Mouse (Mus musculus) skeletal muscle tissue, adult 2 months (tissue): ENCODE results near the gene Dhx57.
"Not testable (repeated sequence)": the region's sequence is repeated elsewhere in the genome, so short reads cannot be mapped to it uniquely, and the experiment has no call there.

Experiments
- DNase-seq: peaks from one replicate; pipeline ENCODE4 v3.0.0-alpha.2; 2012; ENCODE audit warnings: low read depth, low spot score

Gene Dhx57

DNA sequence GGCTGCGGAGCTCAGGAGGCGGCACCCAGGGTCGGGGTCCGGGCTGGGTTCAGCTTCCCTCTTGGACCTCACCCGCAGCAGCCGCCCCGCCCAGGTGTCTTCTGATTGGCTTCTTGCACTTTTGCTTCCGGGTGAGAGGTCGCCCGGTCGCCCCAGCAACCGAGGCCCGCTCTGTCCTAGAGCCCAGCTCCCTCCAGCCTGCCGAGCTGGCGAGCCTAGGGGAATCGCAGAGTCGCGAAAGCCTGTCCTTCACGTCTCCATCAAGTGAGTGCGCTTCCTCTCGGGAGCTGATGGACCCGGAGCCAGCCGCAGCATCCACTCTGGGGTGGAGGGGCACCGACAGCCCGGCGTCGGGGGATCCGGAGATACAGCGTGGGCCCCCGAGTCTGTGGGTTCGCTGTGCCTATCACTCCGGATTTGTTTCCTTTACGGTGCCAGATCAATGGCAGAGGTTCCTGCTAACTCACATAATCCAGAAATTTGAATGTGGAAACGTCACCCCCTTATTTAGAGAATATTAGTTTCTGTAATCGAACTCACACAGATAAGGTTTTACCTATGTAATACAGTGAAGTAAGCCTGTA, at the start of gene Dhx57, which contains the start of gene Morn2:
Gene Dhx57, minus strand, starts transcription at position 403 of the 584 bp plus-strand sequence.
Gene Morn2, plus strand, starts transcription at position 130 of the 584 bp plus-strand sequence.
- DNase-seq = peak; percentile 94

DNA sequence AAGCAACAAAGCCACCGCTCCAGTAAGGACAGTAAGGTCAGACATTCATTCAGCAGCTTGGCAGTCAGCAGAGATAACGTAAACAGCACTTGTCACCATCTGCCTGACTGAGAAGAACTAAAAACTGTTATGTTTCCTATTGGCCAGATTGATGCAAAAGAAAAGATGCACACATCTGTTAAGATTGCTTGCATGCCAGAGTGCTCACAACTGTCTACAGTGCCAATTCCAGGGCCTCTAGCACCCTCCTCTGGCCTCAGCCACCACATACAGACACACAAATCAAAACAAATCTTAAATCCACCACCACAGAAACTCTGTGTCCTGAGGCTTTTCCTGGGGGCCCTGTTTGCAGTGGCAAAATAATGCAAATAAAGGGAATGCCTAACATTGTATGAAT, 42.1 kb upstream of the Dhx57 start:
- DNase-seq = no peak

DNA sequence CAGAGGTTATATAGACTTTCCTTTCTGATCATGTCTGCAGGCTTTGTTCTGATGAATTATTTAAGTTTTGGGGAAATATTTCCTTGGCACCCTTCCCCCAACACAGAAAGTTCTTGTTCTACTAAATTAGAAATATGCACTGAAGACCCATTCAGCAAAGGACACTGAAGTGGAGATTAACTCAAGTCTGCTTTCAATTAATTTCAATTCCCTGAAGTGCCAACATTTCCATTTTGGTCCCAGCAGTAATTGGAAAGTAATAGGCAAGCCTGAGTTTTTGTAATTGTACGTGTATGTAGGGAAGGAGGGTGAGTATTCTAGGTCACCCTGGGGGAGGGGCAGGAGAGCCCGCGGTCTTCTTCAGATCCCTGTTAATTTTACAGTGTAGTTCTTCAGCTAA, 36.2 kb upstream of the Dhx57 start:
- DNase-seq = no peak

DNA sequence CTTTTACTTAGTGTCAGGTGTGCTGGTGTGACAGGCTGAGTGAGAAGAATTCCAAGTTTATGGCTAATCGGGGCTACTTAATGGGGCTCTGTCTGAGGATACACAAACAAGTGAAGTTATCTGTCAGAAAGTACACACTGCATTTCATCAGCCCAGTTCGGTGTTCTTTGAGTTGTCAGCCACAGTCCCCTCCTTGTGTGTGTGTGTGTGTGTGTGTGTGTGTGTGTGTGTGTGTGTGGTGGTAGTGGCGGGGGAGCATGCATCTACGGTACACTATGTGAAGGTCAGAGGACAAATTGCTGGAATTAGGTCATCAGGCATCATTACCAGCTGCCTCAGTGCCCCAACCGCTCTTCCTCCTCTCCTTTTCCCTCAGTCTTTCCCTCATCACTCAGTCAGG, 35.2 kb upstream of the Dhx57 start:
- no peak for DNase-seq

DNA sequence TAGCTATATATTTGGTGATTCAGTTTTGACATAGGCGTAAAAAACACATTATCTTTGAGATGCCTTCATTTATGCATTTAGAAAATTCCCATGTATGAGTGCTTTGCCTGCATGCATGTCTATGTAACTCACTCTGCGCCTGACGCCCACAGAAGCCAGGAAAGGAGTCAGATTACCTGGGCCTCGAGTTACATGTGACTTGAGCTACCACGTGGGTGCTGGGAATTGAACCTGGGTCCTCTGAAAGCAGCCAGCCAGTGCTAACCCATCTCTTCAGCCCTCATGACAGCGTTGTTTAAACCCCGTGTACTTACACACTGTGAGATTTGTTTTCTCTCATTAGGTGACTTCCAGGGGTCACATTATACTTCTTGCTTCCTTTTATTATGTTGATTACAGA, 34.2 kb upstream of the Dhx57 start:
- no peak for DNase-seq

DNA sequence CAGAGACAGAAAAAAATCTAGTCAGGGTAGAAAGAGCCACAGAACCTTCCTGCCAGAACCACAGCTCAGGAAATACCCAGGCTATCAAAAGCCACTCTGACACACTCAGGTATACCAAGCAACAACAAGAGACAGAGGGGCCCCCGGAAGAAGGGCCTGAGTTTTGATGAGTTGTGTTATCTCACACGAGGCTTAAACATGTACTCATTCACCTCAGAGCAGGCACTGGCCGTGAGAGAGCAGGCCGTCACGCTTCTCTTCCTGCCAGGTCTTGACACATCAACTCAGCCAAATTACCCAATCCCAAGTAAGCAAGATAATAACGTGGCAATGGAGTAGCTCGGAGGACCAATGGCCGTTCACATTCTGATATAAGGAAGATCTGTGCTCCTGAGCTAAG, 33.4 kb upstream of the Dhx57 start:
- no peak for DNase-seq

DNA sequence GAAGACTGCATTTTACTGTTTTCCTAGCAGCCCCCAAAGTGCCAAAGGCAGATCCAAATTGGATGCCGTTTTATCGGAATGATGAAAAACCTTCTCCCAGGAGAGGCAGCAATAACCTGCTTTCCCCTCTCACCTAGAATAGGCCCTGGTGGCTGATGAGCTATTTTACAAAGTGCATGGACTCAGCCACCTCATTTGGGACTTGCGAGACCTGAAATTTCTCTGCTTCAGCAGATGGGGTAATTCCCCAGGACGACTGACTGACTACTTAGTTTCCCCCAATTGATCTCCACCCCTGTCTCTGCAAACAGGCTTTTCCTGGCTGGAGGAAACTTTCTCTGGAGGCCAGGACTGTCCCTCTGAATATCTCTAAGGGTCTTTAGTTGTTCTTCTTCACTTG, 32.7 kb upstream of the Dhx57 start:
- DNase-seq = no peak

DNA sequence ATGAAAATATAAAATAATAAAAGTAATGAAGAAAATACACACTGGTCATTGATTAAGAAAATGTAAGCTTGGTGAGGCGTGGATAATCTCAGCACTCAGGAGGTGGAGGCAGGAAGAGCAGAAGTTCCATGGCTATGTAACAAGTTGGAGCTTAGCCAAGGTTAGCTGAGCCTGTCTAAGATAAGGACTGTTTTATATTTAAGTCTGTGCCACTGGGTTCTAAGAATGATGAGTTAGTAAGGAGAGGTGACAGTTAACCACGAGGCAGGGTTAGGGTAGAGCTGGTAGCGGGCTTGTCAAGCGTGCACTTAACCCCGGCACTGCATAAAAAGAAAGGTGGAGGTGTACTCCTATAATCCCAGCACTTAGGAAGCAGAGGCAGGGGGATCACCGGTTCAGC, 32.0 kb upstream of the Dhx57 start:
- DNase-seq = no peak

DNA sequence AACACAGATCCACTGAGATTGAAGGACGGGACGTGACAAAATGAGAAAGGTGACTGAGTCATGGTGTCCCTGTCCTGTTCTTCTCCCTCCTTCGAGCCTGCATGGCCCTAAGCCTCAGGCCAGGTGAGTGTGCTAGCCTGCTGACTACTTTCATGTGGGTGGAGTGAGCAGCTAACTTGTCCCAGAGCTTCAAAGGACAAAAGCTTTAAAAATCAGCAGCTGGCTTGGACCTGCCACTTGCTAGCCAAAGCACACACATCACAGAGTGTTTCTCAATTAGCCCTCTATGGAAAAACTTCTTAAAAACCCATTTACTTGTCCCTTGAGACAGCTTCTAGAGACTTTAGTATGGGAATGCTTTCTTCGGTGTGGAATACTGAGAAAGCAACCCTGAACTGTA, 22.1 kb upstream of the Dhx57 start:
- no peak for DNase-seq

DNA sequence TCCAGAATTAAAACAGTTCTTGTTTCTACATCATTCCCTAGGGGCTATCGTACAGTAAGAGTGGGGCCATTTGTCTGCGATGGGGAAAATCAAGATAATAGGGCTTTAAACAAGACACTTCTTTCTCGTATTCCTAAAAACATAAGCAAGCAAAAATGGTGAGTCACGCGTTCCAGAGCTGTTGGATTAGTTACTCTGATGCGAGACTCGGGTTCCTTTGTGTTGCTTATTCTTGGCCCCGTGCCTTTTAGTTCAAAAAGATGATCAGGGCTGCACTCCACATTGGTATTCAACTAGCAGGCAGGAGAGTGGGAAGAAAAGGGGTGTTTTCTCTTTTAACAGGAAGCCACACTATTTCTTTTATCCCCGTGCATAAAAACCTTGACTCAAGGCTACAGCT, 21.5 kb upstream of the Dhx57 start:
- DNase-seq = no peak

DNA sequence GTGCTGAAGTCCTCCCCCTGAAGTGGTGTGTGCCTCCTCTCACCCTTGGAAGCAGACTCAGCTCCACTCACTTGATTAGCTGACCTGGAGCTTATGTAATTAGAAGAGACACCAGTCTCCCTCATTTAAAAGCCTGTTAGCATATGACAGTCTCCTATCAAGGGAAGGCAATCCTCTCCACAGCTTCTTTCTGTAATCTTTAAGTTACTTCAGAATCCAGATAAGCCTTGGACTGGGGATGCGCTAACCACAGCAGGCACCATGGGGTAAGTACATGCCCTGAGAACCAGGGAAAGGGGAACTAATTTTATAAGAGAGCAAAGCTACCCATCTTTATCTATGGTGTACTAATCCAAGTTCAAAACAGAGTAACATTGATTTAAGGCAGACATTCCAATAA, 17.0 kb upstream of the Dhx57 start, which contains the start of gene Arhgef33:
Gene Arhgef33, plus strand, starts transcription at position 157 of the 400 bp plus-strand sequence.
- no peak for DNase-seq

DNA sequence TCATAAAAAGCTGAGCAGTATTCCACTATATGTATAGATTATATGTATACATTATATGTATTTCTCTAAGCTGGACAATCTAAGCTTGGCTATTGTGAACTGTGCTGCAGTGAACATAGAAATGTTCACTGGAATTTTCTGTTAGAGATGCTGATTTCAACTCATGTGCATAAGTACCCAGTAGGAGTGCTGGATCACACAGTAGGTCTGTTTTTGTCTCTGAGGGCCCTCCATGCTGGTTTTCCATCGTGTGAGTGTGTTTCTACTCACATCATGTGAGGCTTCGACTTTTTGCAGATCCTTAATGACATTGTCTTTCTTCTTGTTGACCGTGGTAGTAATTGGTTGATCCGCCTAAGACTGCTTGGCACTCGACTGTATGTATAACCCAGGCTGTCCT, 8.6 kb upstream of the Dhx57 start:
- no peak for DNase-seq

DNA sequence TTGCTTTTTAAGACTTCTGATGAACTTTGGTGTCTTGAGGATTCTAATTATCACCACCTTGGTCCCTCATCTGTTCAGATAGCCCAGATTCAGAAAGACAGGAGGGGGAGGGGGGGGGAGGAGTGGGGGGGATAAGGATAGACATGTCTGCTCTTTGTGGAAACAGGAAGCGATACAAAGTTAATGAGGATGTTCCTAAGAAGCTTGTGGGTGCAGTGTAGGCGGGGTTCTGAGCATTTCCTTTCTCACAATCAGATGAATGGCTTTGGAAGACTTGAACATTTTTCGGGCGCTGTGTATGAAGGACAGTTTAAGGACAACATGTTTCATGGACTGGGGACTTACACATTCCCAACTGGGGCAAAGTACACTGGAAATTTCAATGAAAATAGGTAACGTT, 5.0 kb upstream of the Dhx57 start:
- no peak for DNase-seq

DNA sequence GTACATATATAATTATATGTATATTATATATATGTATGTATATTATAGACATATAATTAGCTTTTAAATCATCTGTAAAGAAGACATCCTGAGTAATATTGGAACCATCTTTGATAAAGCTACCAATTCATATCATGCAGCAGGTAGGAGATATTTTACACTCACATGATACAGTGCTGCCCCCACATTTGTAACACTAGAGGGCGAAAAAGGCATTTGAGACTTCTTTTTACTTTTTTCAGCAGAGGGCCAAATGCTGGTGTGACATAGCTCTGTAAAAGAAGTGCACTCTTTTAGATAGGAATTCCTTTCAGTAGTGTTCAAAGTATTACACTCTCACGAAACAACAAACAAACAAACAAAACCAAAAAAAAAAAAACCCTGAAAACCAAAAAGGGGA, 872 bp upstream of the Dhx57 start:
- DNase-seq = no peak

DNA sequence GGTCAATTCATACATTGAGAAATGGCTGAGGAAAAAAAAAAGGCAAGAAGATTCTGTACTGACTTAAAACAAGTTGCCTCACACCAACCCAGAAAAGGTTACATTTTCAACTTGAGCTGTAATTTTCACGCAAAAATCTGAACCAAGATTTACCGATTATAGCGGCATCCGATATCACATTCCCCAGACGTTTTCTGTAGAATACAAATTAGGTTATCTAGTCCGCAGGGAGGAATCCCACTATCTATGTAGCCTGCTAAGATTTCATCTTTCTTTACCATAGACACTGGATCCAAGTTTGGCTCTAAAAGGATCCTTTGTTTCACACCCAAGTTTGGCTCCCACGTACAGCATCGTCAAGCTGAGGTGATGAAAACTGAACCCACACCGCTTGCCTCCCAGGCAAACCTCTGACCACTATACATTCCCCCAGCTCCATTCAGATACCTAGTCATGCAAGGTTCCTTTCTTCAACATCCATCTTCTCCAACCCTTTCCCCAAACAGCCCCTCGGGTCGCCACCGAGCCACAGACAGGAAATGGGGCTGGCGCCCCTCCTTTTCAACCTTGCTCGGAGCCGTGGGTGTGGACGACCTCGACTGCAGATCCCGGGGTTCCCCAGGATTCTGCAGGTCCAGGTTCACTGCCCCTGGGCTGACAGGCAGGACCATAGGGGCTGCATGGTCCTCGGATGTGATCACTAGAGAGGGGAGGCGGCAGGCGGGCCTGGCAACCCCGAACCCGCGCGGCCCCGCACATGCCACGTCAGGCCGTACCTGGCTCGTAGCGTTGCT, 799 bp downstream of the Dhx57 start:
- no peak for DNase-seq

DNA sequence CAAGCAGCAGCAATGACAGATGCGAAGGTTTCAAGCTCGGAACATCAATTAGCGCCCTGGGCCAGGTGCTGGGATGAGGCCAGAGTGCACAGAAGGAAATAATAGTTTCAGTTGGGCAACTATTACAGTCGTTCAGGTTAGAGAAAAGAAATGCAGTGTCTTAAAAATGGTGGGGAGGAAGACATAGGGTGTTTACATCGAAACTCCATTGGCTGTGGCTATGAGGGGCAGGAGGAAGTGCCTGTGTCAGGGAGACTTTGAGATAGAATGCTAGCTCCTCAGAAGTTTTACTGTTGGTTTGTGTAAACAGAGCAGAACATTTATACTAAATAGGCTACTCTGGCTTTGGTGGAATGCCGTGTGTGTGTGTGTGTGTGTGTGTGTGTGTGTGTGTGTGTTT, 2.3 kb downstream of the Dhx57 start:
- no peak for DNase-seq

DNA sequence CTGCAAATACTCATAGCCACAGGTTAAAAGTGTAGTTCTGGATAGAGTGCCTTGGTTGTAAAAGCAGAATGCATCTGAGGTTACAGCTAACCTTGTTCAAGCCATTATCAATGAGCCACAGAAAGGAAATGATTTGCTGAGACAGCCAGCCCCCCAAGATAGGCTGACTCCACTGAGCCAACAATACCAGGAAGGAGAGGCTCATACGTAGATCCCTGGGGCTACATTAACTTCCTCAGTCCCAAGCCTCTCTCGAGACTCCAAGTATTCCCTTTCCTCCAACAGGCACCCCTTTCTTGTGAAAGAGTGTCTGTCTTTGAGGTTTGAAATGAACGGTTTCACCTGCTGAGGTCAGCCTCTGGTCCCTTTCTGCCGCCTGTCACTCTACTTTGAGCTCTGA, 5.8 kb downstream of the Dhx57 start:
- no peak for DNase-seq

DNA sequence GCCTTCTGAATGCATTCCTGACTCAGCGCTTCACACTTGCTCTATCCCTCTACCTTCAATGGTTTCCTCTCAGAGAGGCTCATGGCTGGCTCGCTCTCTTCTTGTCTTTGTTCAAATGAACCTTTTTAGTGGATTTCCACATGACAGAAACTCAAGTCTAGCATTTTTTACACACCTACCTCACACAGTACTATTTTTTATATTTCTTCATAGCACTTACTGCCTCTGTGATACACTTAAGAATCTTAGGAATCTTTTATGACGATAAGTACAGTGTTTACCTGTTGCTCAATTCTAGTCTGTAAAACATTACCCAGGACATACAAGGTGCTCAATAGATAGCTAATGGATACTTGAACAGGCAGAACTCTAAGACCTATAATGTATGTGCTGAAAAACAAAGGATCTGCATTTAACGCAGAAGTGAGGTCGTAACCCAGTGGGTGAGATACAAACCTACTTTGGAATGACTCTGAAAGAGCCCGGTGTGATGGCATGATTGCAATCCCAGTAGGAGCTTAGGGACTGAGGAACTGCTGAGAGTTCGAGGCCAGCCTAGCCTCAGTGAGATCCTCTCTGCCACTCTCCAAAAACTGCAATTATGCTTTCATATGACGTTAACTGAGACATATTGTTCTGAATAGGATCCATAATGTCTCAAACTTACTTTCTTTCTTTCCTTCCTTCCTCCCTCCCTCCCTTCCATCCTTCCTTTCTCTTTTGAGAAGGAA, 10.8 kb downstream of the Dhx57 start:
- no peak for DNase-seq

DNA sequence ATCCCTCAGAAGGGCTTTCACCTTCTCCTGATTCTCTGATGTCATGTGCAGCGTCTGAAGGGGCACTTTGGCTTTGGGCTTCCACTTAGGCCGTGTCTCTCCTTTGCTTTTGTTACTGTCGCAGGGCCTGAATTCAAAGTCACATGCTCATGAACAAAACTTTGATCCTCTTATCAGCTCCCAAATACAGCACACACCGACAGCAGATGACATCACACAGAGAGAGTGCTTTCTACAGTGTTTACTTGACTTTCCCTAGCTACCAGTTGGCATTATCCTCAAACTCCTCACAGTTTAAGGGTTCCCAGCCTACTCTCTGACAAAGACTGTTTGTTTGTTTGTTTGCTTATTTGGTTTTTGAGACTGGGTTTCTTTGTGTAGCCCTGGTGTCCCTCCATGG, 12.0 kb downstream of the Dhx57 start:
- DNase-seq = no peak

DNA sequence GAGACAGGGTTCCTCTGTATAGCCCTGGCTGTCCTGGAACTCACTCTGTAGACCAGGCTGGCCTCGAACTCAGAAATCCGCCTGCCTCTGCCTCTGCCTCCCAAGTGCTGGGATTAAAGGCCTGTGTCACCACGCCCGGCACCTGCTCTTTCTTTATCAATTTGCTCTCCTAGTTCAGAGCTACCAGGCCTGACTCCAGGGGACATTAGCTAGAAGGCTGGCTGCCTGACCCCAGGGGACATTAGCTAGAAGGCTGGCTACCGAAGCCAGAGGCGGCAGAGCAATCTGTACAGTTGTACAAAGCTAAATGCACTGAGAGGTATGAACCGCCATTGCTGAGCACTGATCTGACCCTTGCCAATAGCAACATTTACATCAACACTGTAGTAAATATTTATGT, 19.7 kb downstream of the Dhx57 start:
- DNase-seq = not testable (repeated sequence)

DNA sequence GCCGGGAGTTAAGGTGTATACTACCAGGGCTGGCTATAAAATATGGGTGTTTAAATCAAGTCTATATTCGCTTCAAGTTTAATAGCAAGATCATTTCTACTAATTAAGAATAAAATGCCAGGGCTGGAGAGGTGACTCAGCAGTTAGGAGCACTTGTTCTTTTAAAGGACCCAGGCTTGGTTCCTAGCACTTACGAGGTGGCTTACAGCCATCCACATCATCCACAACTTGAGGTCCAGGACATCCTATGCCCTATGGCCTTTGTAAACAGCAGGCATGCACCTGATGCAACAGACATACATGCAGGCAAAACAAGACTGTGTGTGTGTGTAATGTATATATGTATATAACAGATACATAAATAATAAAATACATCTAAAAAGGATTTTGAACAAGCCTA, 22.1 kb downstream of the Dhx57 start:
- DNase-seq = no peak

DNA sequence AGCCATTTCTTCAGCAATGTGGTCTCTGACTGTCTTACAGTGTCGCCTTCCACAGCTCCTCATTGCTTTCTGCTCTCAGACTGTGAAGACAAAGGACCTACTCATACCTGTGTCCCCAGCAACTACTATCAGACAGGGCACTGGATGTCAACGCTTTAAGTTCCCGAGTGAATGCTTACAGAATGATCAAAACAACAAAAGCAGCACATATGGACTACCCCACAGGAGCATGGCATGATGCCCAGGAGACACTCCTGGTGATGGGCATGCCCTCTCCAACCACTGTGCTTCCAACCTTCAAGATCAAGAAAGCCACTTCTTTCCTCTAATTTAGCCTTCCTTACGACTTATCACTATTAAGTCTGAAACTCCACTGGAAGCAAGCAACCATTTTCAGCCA, 23.2 kb downstream of the Dhx57 start:
- DNase-seq = no peak

DNA sequence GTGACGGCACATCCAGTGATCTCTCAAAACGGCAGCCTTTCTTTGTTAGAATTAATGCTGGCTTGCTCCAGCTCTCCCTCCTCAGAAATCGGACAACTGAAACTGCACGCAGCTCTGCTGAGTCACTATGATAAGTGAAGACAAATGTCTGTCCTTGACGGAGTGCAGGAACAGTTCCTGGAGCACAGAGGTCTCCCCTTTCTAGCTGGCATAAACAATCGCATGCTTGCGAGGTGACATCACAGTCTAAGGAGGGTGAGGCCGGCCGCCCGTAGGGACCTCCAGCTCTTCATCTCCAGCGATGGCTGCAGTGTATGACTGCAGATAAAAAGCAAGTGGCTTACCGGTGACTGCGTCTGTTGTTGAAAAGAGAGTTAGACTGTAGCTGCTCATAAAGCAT, 35.1 kb downstream of the Dhx57 start:
- peak; percentile 91 for DNase-seq
